Mouse (Mus musculus) lung, postnatal 0 days (tissue): ENCODE measurements at regions not wholly inside any gene's neighbourhood (a gene's known extent, or its start where the extent isn't known, plus 50 kb on each side); places are given as distances from the start of the nearest gene placed in this dataset.

Source experiments
- ATAC-seq: fragments of 200-750 bp; cut with Nextera tagmentation; 2 replicates; pipeline ENCODE4 v1.8.0; 2017; ENCODE audit warnings: moderate library complexity
- DNase-seq: peaks from one replicate; pipeline ENCODE4 v3.0.0-alpha.2; 2016; ENCODE audit warnings: low spot score
- H3K27ac ChIP-seq: fragments of 300-500 bp; sonication (generic); 2 replicates; pipeline ENCODE4 v1.5.1; 2014; ENCODE audit warnings: antibody characterized with exemption, mild to moderate bottlenecking, low read length, mixed read lengths
- H3K27me3 ChIP-seq: fragments of 300-500 bp; sonication (generic); replicated peaks from 2 replicates; pipeline ENCODE4 v1.6.1; 2014; ENCODE audit warnings: low read length, mixed read lengths; ENCODE audit not compliant: insufficient read depth
- H3K36me3 ChIP-seq: fragments of 300-500 bp; sonication (generic); 2 replicates; pipeline ENCODE4 v1.6.1; 2014; ENCODE audit warnings: low read length, mixed read lengths; ENCODE audit not compliant: insufficient read depth
- H3K4me1 ChIP-seq: fragments of 300-500 bp; sonication (generic); 2 replicates; pipeline ENCODE4 v1.6.1; 2014; ENCODE audit warnings: antibody characterized with exemption, low read depth, low read length, mixed read lengths; ENCODE audit not compliant: insufficient read depth
- H3K4me2 ChIP-seq: fragments of 300-500 bp; sonication (generic); replicated peaks from 2 replicates; pipeline ENCODE4 v1.6.1; 2014; ENCODE audit warnings: low read depth, mild to moderate bottlenecking, low read length, moderate library complexity, mixed read lengths
- H3K4me3 ChIP-seq: fragments of 300-500 bp; sonication (generic); 2 replicates; pipeline ENCODE4 v1.5.1; 2014; ENCODE audit warnings: low read depth, low read length
- H3K9ac ChIP-seq: fragments of 300-500 bp; sonication (generic); replicated peaks from 2 replicates; pipeline ENCODE4 v1.6.1; 2014; ENCODE audit warnings: low read depth, mild to moderate bottlenecking
- H3K9me3 ChIP-seq: fragments of 300-500 bp; sonication (generic); 2 replicates; pipeline ENCODE4 v1.6.1; 2016; ENCODE audit warnings: low read length, mixed read lengths
- CTCF ChIP-seq: IDR thresholded peaks from 2 replicates; pipeline ENCODE4 v1.5.1; 2016; ENCODE audit warnings: antibody characterized with exemption, mild to moderate bottlenecking
- EP300 ChIP-seq: IDR thresholded peaks from 2 replicates; pipeline ENCODE4 v1.6.1; 2016; ENCODE audit warnings: antibody characterized with exemption, mild to moderate bottlenecking, control low read depth
- WGBS: fragments of 180-500 bp; shearing (Covaris S2); extraction: QIAGEN DNeasy Blood & Tissue Kit; methylation state at CpG from one replicate; pipeline ENCODE4 v1.1.7; 2014; 5-methylcytosine and 5-hydroxymethylcytosine counted together

GRCm38 (mm10) chr15:6065100-6065499, 234.5 kb upstream of the Dab2 start:
- TF ChIP-seq CTCF (no peak), EP300 (no peak)
- H3K4me1 ChIP-seq = no peaks in the 10 kb centered on the region
- DNase-seq = no peak
- H3K9me3 ChIP-seq = no peaks in the 10 kb centered on the region
- H3K4me2 ChIP-seq = no peak overlapping the region
- 67% methylated on average over 3 of the region's 3 CpGs for WGBS
- no peaks in the 10 kb centered on the region for H3K36me3 ChIP-seq
- no peak for ATAC-seq
- H3K27ac ChIP-seq = no peak overlapping the region
- H3K4me3 ChIP-seq = no peak overlapping the region
- no peaks in the 10 kb centered on the region for H3K27me3 ChIP-seq
- no peak overlapping the region for H3K9ac ChIP-seq

- no peak for DNase-seq
- Histone ChIP-seq H3K4me2 (no peak overlapping the region), H3K9me3 (no peaks in the 10 kb centered on the region), H3K4me1 (no peaks in the 10 kb centered on the region), H3K4me3 (no peak overlapping the region), H3K27me3 (no peaks in the 10 kb centered on the region), H3K9ac (no peak overlapping the region), H3K27ac (no peak overlapping the region), H3K36me3 (no peaks in the 10 kb centered on the region)
- WGBS = 57% methylated on average over 6 of the region's 6 CpGs
- ATAC-seq = no peak
- no peak for TF ChIP-seq CTCF
- TF ChIP-seq EP300 = no peak
Measured at GRCm38 (mm10) chr15:6067380-6067779, 232.2 kb upstream of the Dab2 start.

GRCm38 (mm10) chr15:6068371-6068770, 231.2 kb upstream of the Dab2 start:
- ATAC-seq (no peak), DNase-seq (no peak)
- Histone ChIP-seq H3K4me2 (no peak overlapping the region), H3K36me3 (no peaks in the 10 kb centered on the region), H3K4me3 (no peak overlapping the region), H3K9ac (no peak overlapping the region), H3K27ac (no peak overlapping the region), H3K27me3 (no peaks in the 10 kb centered on the region), H3K4me1 (no peaks in the 10 kb centered on the region), H3K9me3 (no peaks in the 10 kb centered on the region)
- 87% methylated on average over 8 of the region's 8 CpGs for whole genome bisulfite sequencing
- no peak for TF ChIP-seq CTCF
- TF ChIP-seq EP300 = no peak

- no peaks in the 10 kb centered on the region for H3K27me3 ChIP-seq
- ATAC-seq (no peak), DNase-seq (no peak)
- H3K9me3 ChIP-seq = no peaks in the 10 kb centered on the region
- H3K4me1 ChIP-seq = no peaks in the 10 kb centered on the region
- TF ChIP-seq EP300 = no peak
- no peak for TF ChIP-seq CTCF
- no peak overlapping the region for H3K4me2 ChIP-seq
- H3K36me3 ChIP-seq = no peaks in the 10 kb centered on the region
- H3K4me3 ChIP-seq = no peak overlapping the region
- H3K27ac ChIP-seq = no peak overlapping the region
- H3K9ac ChIP-seq = no peak overlapping the region
Measured at GRCm38 (mm10) chr15:6071873-6072272, 227.7 kb upstream of the Dab2 start.

- no peak overlapping the region for H3K9ac ChIP-seq
- no peak for TF ChIP-seq CTCF
- TF ChIP-seq EP300 = no peak
- no peak overlapping the region for H3K4me3 ChIP-seq
- no peaks in the 10 kb centered on the region for H3K4me1 ChIP-seq
- H3K9me3 ChIP-seq = no peaks in the 10 kb centered on the region
- DNase-seq = no peak
- no peak overlapping the region for H3K4me2 ChIP-seq
- H3K36me3 ChIP-seq = no peaks in the 10 kb centered on the region
- no peaks in the 10 kb centered on the region for H3K27me3 ChIP-seq
- WGBS = 68% methylated on average over 3 of the region's 3 CpGs
- H3K27ac ChIP-seq = no peak overlapping the region
- ATAC-seq = no peak
Measured at GRCm38 (mm10) chr15:6072920-6073319, 226.7 kb upstream of the Dab2 start.

- no peaks in the 10 kb centered on the region for H3K27me3 ChIP-seq
- 39% methylated on average over 8 of the region's 8 CpGs for WGBS
- peak overlapping the region; percentile 1; the same call in 1 of the 2 replicates for H3K4me2 ChIP-seq
- TF ChIP-seq EP300 (no peak; the same call in none of the 2 replicates), CTCF (peak; percentile 84)
- peak; percentile 81 for ATAC-seq
- peak; percentile 82 for DNase-seq
- H3K4me3 ChIP-seq = no peak overlapping the region
- H3K27ac ChIP-seq = 0 out of 2 replicates have a peak overlapping the region, but pooled peaks have one; percentile 33
- H3K36me3 ChIP-seq = no peaks in the 10 kb centered on the region
- H3K9ac ChIP-seq = no peak overlapping the region
- no peaks in the 10 kb centered on the region for H3K9me3 ChIP-seq
- H3K4me1 ChIP-seq = no peaks in the 10 kb centered on the region
Measured at GRCm38 (mm10) chr15:6080714-6081635, 218.6 kb upstream of the Dab2 start.
